Mouse (Mus musculus) right cerebral cortex, postnatal 25 days (tissue): ENCODE measurements at regions not wholly inside any gene's neighbourhood (a gene's known extent, or its start where the extent isn't known, plus 50 kb on each side); places are given as distances from the start of the nearest gene placed in this dataset.
"Not testable (repeated sequence)": the region's sequence is repeated elsewhere in the genome, so short reads cannot be mapped to it uniquely, and the experiment has no call there.

ENCODE experiments used
- DNase-seq: peaks from one replicate; pipeline ENCODE4 v3.0.0; 2022

- DNase-seq, result peak; percentile 22
Measured at GRCm38 (mm10) chr15:31989593-31990290, 187.3 kb upstream of the Tas2r119 start.

DNA sequence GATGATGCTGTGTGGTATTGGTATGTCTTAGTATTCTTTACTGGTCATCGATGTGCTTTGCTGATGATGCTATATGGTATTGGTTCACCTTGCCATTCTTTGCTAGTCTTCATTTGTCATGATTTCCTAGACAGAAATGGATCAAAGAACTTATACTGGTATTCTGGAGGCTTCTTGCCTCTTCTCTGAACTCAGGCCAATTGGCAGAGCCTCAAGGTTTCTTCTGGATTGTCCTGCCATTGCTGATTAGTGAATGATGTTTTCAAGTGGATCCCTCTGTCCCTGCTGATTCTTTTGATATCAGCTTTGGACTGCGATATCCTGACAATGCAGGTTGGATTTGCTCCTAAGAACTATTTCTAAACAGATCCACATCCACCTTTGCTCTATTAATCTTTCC is 179.1 kb upstream of the Tas2r119 start:
- DNase-seq, result no peak

- DNase-seq, result no peak
Measured at GRCm38 (mm10) chr15:31999553-31999952, 177.5 kb upstream of the Tas2r119 start.

- DNase-seq, result peak; percentile 72
Measured at GRCm38 (mm10) chr15:32002950-32003422, 174.1 kb upstream of the Tas2r119 start.

DNA sequence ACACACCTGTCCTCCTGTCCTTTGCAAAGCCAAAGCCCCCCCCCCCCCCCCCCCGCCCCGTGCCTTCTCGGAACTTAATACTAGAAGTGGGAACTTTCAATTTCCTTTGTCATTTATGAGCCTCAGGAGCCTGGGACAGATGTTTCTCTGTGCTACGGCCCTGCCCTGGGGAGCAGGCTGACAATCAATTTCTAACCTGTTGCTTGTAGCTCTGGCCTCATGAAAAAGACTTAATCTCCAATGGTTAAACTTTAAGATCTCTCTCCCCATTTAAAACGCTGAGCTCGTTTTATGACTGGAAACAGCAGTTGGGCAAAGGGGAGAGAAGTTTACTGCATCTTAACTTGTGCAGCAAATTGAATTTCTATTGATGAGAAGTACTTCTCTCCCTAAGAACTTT is 173.6 kb upstream of the Tas2r119 start:
- DNase-seq, result no peak

DNA sequence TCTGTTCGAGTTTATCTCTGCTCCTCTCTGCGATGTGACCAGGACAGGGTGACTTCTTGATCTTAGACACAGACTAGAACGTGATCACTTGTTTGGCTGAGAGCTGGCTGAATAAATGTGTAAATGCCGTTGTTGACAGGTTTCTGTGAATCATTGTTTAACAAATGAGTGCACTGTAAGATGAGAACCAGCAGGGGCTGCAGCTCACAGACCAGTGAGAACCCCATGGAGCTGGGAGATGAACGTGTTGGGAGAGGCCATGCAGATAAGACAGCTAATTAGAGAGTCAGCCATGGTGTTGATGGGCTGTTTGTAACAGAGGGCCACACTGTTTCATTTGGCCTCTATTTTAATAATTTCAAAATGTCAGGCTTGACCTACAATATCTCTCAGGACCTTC is 171.1 kb upstream of the Tas2r119 start:
- DNase-seq, result no peak

DNA sequence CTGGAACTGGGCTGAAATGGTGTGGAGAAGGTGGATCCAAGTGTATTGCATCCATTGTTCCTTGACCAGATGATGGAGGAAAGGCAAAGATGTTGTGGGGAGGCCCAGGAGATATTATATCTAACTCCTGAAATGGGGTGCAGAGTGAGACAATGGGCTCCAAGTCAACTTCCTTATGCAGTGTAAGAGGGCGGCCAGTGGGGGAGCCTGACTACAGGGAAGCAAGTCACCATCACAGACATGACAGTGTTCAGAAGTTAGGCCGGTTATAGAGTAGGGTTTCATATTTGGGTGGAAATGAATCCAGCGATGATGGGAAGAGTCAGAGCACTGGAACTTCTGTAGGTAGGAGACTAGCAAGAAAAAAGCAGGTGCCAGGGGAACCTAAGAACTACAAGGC is 167.3 kb upstream of the Tas2r119 start:
- DNase-seq, result no peak

- DNase-seq, result no peak
Measured at GRCm38 (mm10) chr15:32012044-32012443, 165.0 kb upstream of the Tas2r119 start.

GRCm38 (mm10) chr15:32012838-32013237 is 164.3 kb upstream of the Tas2r119 start:
- DNase-seq, result no peak

- DNase-seq, result no peak
Measured at GRCm38 (mm10) chr15:32015169-32015568, 161.9 kb upstream of the Tas2r119 start.

GRCm38 (mm10) chr15:32020323-32021008 is 156.6 kb upstream of the Tas2r119 start:
- no peak for DNase-seq

DNA sequence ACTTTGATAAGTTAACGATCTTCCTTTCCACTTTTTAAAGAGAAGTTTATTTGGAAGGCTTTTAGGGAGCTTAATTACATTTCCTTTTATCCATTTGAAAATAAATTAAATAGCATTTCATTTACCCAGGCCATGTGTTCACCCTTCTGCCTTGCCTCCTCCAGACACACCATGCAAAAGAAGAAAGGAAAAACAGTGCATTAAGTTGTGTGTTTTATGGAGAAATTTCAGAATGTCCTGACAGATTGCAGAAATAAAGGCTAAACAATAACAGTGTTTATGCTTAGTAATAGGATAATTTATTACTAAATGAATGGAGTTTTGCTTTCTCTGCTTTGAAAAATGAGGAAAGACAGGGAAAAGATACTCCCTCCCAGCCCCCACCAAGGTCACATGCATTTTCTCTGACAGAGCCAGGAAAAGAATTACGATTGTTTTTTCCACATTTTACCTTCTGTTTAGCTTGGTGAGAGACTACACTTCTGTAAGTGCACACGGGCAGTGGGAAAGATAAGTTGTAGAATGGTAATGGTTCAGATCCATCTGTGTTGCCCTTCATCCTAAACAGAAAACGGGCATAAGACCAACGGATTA is 156.0 kb upstream of the Tas2r119 start:
- no peak for DNase-seq

- no peak for DNase-seq
Measured at GRCm38 (mm10) chr15:32034091-32034490, 143.0 kb upstream of the Tas2r119 start.

GRCm38 (mm10) chr15:32034790-32035189 is 142.3 kb upstream of the Tas2r119 start:
- no peak for DNase-seq

DNA sequence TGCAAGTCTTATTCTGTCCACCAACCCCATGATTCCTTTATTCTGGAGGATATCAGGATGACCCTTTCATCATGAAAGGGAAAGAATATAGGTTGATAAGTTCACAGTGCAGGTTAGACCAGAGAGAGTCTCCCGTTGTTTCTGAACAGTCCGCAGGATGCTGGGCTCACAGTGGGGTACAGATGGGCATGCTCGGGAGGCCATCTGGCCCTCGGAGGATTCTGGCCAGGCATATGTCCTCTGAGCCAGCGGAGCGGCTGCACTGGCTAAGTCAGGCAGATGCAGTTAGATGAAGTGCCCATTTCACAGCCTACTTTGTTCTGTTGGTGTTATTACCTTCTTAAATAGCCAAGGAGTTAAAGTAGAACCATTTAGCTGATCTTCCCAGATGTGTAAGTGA is 135.3 kb upstream of the Tas2r119 start:
- no peak for DNase-seq

DNA sequence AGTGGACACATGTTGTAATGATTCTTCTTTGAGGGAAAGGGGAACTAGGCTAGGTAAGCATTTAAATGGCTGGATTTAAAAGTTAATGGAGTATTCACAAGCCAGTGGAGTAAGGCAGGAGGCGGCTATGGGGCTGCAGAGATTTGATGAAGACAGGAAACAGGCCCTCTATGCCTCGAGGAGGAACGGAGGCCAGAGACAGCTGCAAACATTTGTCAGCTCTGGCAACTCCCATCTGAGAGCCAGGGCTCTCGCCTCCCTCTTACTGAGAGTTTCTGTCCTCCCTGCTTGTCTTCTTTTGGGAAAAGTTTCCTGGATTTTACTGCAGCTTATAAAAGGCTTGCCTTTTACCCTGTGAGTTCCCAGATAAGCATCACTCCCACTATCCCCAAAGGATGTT is 134.9 kb upstream of the Tas2r119 start:
- no peak for DNase-seq

- DNase-seq, result no peak
Measured at GRCm38 (mm10) chr15:32042589-32042988, 134.5 kb upstream of the Tas2r119 start.

DNA sequence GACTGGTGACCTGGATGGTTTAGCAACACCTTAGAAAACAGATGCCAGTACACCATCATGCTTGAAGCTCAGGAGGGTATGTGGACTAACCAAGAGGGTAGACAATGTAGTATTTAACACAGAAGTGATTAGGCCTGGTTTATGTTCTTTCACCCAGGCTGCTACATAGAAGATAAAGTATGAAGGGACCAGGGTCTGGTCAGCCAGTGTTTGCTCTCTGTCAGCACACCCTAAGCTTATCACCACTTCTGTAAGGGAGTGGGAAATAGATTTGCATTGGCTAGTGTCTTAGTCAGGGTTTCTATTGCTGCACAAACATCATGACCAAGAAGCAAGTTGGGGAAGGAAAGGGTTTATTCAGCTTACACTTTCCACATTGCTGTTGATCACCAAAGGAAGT is 133.9 kb upstream of the Tas2r119 start:
- no peak for DNase-seq

DNA sequence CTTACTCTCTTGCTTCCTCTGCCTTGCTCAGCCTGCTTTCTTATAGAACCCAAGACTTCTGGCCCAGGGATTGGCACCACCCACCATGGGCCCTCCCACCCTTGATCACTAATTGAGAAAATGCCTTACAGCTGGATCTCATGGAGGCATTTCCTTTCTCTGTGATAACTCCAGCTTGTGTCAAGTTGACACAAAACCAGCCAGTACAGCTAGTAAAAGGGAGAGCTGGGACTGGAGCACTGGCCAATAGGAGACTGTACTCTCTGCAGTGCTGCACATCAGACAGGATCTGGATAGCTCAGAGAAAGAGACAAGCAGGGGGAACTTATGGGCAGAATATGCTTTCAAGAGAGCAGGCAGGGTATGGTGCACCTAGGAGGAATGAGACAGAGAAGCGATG is 133.4 kb upstream of the Tas2r119 start:
- DNase-seq, result not testable (repeated sequence)

- no peak for DNase-seq
Measured at GRCm38 (mm10) chr15:32048836-32049235, 128.3 kb upstream of the Tas2r119 start.

DNA sequence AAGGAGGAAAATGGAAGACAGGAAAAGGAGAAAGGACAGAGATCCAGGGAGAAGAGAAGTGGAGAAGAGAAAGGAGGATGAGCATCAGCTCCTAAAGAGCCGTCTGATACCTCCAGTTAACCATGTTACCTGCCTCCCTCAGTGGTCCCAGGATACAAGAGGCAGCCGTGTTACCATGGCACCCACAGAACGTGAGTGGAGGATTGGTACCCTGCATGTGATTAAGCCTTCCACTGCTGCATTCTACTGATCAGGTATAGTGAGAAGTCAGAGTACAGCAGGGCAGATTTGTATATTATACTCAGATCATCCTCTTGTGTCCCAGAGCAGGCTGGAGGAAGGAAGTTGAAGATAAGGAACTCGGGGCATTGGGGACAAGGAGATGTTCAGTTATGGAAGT is 115.5 kb upstream of the Tas2r119 start:
- no peak for DNase-seq

DNA sequence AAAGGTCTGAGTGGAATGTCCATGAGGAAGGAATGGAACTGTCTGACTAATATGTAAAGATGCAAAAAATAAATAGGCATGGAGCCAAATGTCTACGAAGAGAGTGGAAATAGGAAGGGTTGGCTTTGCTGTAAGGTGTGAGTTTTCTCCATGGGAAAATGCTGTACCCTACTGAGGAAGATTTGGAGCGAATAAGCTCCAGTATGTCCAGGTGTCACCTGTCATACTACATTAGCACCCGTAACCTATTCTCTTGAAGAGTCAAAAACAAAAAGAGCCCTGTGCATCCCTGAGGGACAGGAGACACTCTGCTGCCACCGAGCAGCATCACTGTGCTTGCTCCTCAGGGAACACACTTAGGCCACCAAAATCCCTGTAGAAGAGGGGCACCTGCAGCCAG is 95.0 kb upstream of the Tas2r119 start:
- no peak for DNase-seq

GRCm38 (mm10) chr15:32093889-32094288 is 83.2 kb upstream of the Tas2r119 start:
- DNase-seq, result no peak

- no peak for DNase-seq
Measured at GRCm38 (mm10) chr15:32095554-32095953, 81.5 kb upstream of the Tas2r119 start.
